Mouse (Mus musculus) midbrain, embryonic 13.5 days (tissue): ENCODE measurements at regions not wholly inside any gene's neighbourhood (a gene's known extent, or its start where the extent isn't known, plus 50 kb on each side); places are given as distances from the start of the nearest gene placed in this dataset.

Experiments
- ATAC-seq: fragments of 200-750 bp; cut with Nextera tagmentation; 2 replicates; pipeline ENCODE4 v1.8.0; 2017; ENCODE audit warnings: mild to moderate bottlenecking, moderate TSS enrichment, moderate library complexity
- H3K27ac ChIP-seq: fragments of 300-500 bp; sonication (generic); 2 replicates; pipeline ENCODE4 v1.5.1; 2015; ENCODE audit warnings: inconsistent platforms, mild to moderate bottlenecking, moderate library complexity
- H3K27me3 ChIP-seq: fragments of 300-500 bp; sonication (generic); 2 replicates; pipeline ENCODE4 v1.6.1; 2015; ENCODE audit warnings: mild to moderate bottlenecking, inconsistent platforms
- H3K36me3 ChIP-seq: fragments of 300-500 bp; sonication (generic); 2 replicates; pipeline ENCODE4 v1.6.1; 2015; ENCODE audit warnings: mild to moderate bottlenecking, inconsistent platforms
- H3K4me1 ChIP-seq: fragments of 300-500 bp; sonication (generic); replicated peaks from 2 replicates; pipeline ENCODE4 v1.6.1; 2015; ENCODE audit warnings: inconsistent platforms
- H3K4me2 ChIP-seq: fragments of 300-500 bp; sonication (generic); replicated peaks from 2 replicates; pipeline ENCODE4 v1.6.1; 2015; ENCODE audit warnings: moderate library complexity, mild to moderate bottlenecking, inconsistent platforms
- H3K4me3 ChIP-seq: fragments of 300-500 bp; sonication (generic); replicated peaks from 2 replicates; pipeline ENCODE4 v1.5.1; 2015; ENCODE audit warnings: mild to moderate bottlenecking, inconsistent platforms
- H3K9ac ChIP-seq: fragments of 300-500 bp; sonication (generic); replicated peaks from 2 replicates; pipeline ENCODE4 v1.6.1; 2015; ENCODE audit warnings: mild to moderate bottlenecking, inconsistent platforms
- H3K9me3 ChIP-seq: fragments of 300-500 bp; sonication (generic); 2 replicates; pipeline ENCODE4 v1.6.1; 2016; ENCODE audit warnings: mild to moderate bottlenecking, inconsistent platforms
- WGBS: fragments of 180-500 bp; shearing (Covaris S2); methylation state at CpG from one replicate; pipeline ENCODE4 v1.1.7; 2015; 5-methylcytosine and 5-hydroxymethylcytosine counted together

GRCm38 (mm10) chr12:70523379-70523778 lies 70.5 kb downstream of the Tmx1 start:
- H3K4me1 ChIP-seq: no peaks in the 10 kb centered on the region
- H3K9me3 ChIP-seq: no peaks in the 10 kb centered on the region
- H3K27me3 ChIP-seq: no peaks in the 10 kb centered on the region
- H3K27ac ChIP-seq: no peak overlapping the region
- no peaks in the 10 kb centered on the region for H3K36me3 ChIP-seq
- 86% methylated on average over 7 of the region's 7 CpGs for WGBS
- no peak overlapping the region for H3K4me2 ChIP-seq
- H3K4me3 ChIP-seq: no peak overlapping the region
- no peak for ATAC-seq
- H3K9ac ChIP-seq: no peak overlapping the region

- Histone ChIP-seq H3K4me2 (no peak overlapping the region), H3K27ac (no peak overlapping the region), H3K9me3 (no peaks in the 10 kb centered on the region), H3K4me3 (no peak overlapping the region), H3K36me3 (no peaks in the 10 kb centered on the region), H3K27me3 (no peaks in the 10 kb centered on the region), H3K9ac (no peak overlapping the region), H3K4me1 (no peaks in the 10 kb centered on the region)
- ATAC-seq: no peak
- WGBS: 71% methylated on average over 4 of the region's 4 CpGs
These were observed 71.8 kb downstream of the Tmx1 start for GRCm38 (mm10) chr12:70524703-70525102.

- no peak overlapping the region for H3K4me2 ChIP-seq
- H3K9me3 ChIP-seq: no peaks in the 10 kb centered on the region
- no peak overlapping the region for H3K4me3 ChIP-seq
- H3K9ac ChIP-seq: no peak overlapping the region
- no peaks in the 10 kb centered on the region for H3K27me3 ChIP-seq
- ATAC-seq: no peak
- H3K36me3 ChIP-seq: no peaks in the 10 kb centered on the region
- no peak overlapping the region for H3K27ac ChIP-seq
- peaks cover 12% of the 10 kb centered on the region for H3K4me1 ChIP-seq
These were observed 78.8 kb downstream of the Tmx1 start for GRCm38 (mm10) chr12:70531661-70532060.

DNA sequence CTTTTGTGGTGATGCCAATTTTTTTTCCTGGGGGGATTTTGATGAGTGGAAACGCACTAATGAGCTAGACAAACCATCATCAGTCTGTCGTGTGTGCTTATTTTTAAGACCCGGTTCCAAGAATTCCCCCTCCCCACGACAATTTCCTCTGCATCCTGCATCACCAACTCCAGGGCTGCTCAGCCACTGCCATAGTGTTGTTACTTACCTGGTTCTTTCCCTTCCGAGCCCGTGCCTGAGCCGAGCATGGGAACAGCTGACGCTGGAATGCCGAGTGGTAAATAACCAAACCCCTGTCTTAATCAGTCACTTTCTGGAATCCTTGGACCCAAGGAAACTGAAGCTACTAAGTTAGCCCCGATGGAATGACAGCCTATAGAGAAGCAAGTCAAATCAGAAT lies 79.3 kb downstream of the Tmx1 start:
- Histone ChIP-seq H3K27ac (no peak overlapping the region), H3K4me1 (peaks cover 12% of the 10 kb centered on the region), H3K36me3 (no peaks in the 10 kb centered on the region), H3K27me3 (no peaks in the 10 kb centered on the region), H3K4me3 (no peak overlapping the region), H3K9me3 (no peaks in the 10 kb centered on the region), H3K9ac (no peak overlapping the region), H3K4me2 (no peak overlapping the region)
- WGBS: 89% methylated on average over 10 of the region's 10 CpGs
- no peak for ATAC-seq

- H3K36me3 ChIP-seq: no peaks in the 10 kb centered on the region
- H3K4me2 ChIP-seq: no peak overlapping the region
- no peak overlapping the region for H3K4me3 ChIP-seq
- ATAC-seq: no peak
- whole genome bisulfite sequencing: 69% methylated on average over 10 of the region's 10 CpGs
- no peak overlapping the region for H3K9ac ChIP-seq
- peaks cover 12% of the 10 kb centered on the region for H3K4me1 ChIP-seq
- no peaks in the 10 kb centered on the region for H3K27me3 ChIP-seq
- no peaks in the 10 kb centered on the region for H3K9me3 ChIP-seq
- no peak overlapping the region for H3K27ac ChIP-seq
These were observed 79.9 kb downstream of the Tmx1 start for GRCm38 (mm10) chr12:70532843-70533242.

DNA sequence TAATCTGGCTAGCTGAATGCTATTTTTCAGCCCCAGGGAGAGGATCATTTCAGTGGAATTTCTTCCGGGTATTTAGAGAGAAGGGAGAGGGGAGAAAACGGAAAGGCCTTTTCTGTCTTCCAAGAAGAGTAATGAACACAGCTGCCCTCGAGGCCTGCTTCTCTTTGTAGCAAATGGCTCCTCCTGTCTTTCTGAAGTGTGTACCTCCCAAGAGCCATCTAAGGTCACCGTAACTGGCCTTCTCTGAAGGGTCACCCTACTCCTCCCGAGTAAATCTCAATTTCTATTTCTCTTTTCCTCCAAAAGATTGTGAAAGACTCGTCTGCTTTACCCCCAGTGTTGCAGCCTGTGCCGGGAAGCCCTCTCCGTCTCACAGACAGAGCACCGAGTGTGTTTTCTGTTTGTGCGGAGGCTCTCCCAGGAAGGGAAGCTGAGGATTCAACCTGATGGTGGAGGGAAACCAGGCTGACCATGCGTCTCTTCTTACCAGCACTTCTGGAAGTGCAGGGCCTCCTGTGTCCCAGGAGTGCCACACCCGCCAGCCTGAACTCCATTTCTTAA lies 80.6 kb downstream of the Tmx1 start:
- Histone ChIP-seq H3K4me2 (no peak overlapping the region), H3K27me3 (no peaks in the 10 kb centered on the region), H3K4me1 (peaks cover 12% of the 10 kb centered on the region), H3K36me3 (no peaks in the 10 kb centered on the region), H3K9me3 (no peaks in the 10 kb centered on the region), H3K9ac (no peak overlapping the region), H3K27ac (no peak overlapping the region; the same call in 1 of the 2 replicates), H3K4me3 (no peak overlapping the region)
- 71% methylated on average over 12 of the region's 12 CpGs for WGBS
- no peak for ATAC-seq

DNA sequence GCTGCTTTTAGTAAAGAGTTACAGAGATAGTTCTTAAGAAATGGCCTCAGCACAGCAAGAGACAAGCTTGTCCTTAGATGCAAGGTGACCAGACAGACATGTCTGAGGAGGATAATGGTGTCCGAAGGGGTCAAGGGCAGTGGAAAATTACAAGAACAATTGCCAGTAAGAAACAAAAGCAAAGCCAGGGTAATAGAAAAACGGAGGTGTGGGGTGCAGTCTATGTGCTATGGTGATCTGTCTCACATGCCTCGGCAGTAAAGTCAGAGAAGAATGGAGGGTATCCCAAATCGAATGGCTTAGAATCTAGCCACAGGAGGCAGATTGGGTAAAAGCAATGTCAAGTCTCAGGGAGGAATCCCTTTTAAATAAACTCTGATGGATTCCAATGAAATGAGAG lies 86.2 kb downstream of the Tmx1 start:
- ATAC-seq: no peak
- Histone ChIP-seq H3K4me3 (no peak overlapping the region), H3K27ac (no peak overlapping the region), H3K9ac (no peak overlapping the region), H3K36me3 (no peaks in the 10 kb centered on the region), H3K9me3 (no peaks in the 10 kb centered on the region), H3K4me2 (no peak overlapping the region), H3K4me1 (peaks cover 8% of the 10 kb centered on the region; the same call in 1 of the 2 replicates), H3K27me3 (no peaks in the 10 kb centered on the region)
- WGBS: 59% methylated on average over 4 of the region's 4 CpGs

DNA sequence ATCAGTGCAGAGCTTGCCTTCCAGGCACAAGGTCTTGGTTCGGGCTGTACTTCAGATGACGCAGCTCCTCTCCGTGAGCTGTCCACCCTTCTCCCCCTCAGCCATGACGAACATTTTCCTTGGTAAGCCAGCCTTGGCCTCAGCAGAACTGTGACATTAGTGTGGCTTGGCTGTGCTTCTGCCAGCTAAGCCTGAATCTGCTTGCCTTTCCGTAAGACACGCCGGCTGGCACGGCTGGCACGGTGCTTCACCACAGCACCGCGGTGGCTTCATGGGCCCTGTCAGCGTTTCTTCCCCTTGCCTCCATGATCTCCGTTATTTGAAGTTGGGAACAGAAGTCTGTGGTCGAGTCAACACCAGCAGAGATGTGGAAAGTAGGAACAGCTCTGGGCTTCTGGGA lies 87.0 kb downstream of the Tmx1 start:
- Histone ChIP-seq H3K36me3 (no peaks in the 10 kb centered on the region), H3K9ac (no peak overlapping the region), H3K4me3 (no peak overlapping the region), H3K4me2 (no peak overlapping the region), H3K9me3 (no peaks in the 10 kb centered on the region), H3K27me3 (no peaks in the 10 kb centered on the region), H3K4me1 (peaks cover 11% of the 10 kb centered on the region; the same call in 1 of the 2 replicates), H3K27ac (no peak overlapping the region)
- WGBS: 93% methylated on average over 14 of the region's 14 CpGs
- ATAC-seq: no peak

DNA sequence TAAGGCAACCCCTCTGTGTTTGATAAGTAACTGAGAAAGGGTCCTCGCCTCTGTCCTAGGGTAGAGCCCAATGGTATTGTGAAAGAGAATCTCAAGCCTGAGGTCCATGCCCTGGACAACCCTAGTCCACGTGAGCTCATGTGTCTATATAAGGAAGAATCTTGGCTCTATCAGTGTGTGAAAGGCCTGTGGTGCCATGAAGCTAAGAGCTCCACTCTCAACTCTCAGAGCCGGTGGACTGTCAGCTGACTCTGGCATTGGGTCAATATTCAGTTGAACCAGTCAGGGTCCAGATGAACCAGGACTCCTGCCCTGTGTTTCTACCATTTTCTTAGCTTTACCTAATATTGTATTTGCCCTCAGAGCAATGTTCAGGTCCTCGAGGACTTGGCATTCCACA lies 88.5 kb downstream of the Tmx1 start:
- Histone ChIP-seq H3K4me3 (no peak overlapping the region), H3K27me3 (no peaks in the 10 kb centered on the region), H3K36me3 (no peaks in the 10 kb centered on the region), H3K27ac (no peak overlapping the region), H3K9me3 (no peaks in the 10 kb centered on the region), H3K4me2 (no peak overlapping the region), H3K4me1 (peaks cover 11% of the 10 kb centered on the region; the same call in 1 of the 2 replicates), H3K9ac (no peak overlapping the region)
- 89% methylated on average over 4 of the region's 4 CpGs for WGBS
- ATAC-seq: no peak

- H3K36me3 ChIP-seq: no peaks in the 10 kb centered on the region
- H3K9me3 ChIP-seq: no peaks in the 10 kb centered on the region
- no peak overlapping the region for H3K4me3 ChIP-seq
- H3K4me2 ChIP-seq: no peak overlapping the region
- H3K9ac ChIP-seq: no peak overlapping the region
- no peaks in the 10 kb centered on the region for H3K27me3 ChIP-seq
- ATAC-seq: no peak
- no peak overlapping the region for H3K27ac ChIP-seq
- WGBS: 65% methylated on average over 5 of the region's 5 CpGs
- peaks cover 11% of the 10 kb centered on the region; the same call in 1 of the 2 replicates for H3K4me1 ChIP-seq
These were observed 90.4 kb downstream of the Tmx1 start for GRCm38 (mm10) chr12:70543299-70543698.

- H3K4me1 ChIP-seq: peaks cover 11% of the 10 kb centered on the region; the same call in 1 of the 2 replicates
- WGBS: 29% methylated on average over 12 of the region's 12 CpGs
These were observed 91.4 kb downstream of the Tmx1 start for GRCm38 (mm10) chr12:70544326-70544725.

DNA sequence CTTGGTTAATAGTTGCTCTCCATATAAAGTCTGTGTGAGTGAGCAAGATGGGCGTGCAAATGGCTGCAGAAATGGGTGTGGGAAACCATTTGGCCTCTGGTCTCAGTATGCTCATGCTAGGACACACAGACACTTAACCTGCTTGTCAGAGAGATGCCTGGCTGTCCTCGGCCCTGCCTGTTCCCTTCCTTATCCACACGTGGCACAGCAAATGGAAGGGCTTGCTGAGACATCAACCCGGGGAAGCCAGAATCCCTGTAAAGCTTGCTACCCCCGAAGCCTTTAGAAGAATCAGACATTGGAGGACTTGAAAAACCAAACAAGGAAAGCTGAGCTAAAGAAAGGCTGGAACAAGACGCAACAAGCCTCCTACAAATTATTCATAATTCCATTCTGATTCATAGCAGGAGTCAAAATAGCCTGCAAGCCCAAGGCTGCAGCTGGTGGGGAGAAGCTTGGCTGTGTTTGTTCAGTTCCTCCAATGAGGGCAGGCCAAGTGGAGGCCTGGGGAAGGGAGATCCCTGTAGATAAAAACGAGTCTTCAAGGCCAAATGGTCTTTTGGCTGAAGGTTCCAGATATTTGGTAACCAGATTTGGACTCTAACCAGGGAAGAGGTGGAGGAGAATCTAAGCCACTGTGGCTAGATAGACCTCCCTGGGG lies 92.1 kb downstream of the Tmx1 start:
- 66% methylated on average over 7 of the region's 7 CpGs for WGBS
- no peak overlapping the region for H3K4me3 ChIP-seq
- H3K27ac ChIP-seq: no peak overlapping the region
- H3K4me1 ChIP-seq: peaks cover 11% of the 10 kb centered on the region; the same call in 1 of the 2 replicates
- no peaks in the 10 kb centered on the region for H3K9me3 ChIP-seq
- H3K4me2 ChIP-seq: no peak overlapping the region
- ATAC-seq: no peak
- H3K9ac ChIP-seq: no peak overlapping the region
- no peaks in the 10 kb centered on the region for H3K27me3 ChIP-seq
- no peaks in the 10 kb centered on the region for H3K36me3 ChIP-seq

More at GRCm38 (mm10) chr12:70544326-70544725, 91.4 kb downstream of the Tmx1 start:
- Histone ChIP-seq H3K4me3 (no peak overlapping the region), H3K9ac (no peak overlapping the region), H3K4me2 (no peak overlapping the region), H3K27ac (no peak overlapping the region), H3K9me3 (no peaks in the 10 kb centered on the region), H3K36me3 (no peaks in the 10 kb centered on the region), H3K27me3 (no peaks in the 10 kb centered on the region)
- no peak for ATAC-seq

DNA sequence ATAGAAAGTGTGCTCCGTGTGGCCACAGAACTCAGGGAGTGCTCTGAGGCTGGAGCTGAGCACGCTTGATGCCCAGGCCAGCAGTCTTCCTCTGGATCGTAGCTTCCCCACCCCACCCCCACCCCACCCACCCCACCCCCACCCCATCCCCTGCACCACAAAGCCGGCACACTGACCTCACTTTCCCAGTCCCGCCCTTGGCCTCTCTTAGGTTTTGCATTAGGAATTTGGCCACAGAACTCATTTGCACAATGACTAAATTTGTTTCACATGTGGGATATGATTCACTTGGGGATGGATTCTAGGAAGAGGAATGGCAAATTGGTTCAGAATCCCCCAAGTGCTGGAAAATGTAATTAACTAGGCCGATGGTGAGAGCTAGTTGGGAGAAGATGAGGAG lies 94.3 kb downstream of the Tmx1 start:
- Histone ChIP-seq H3K4me1 (peaks cover 11% of the 10 kb centered on the region; the same call in 1 of the 2 replicates), H3K36me3 (no peaks in the 10 kb centered on the region), H3K9ac (no peak overlapping the region), H3K27ac (no peak overlapping the region), H3K27me3 (no peaks in the 10 kb centered on the region), H3K4me2 (no peak overlapping the region), H3K9me3 (no peaks in the 10 kb centered on the region), H3K4me3 (no peak overlapping the region)
- 59% methylated on average over 6 of the region's 6 CpGs for WGBS
- ATAC-seq: no peak
